Mouse (Mus musculus) MN1 (cell line): ENCODE data around the gene Slco1a1.
"Not testable (repeated sequence)": the region's sequence is repeated elsewhere in the genome, so short reads cannot be mapped to it uniquely, and the experiment has no call there.

Source experiments
- DNase-seq: peaks from one replicate; pipeline ENCODE4 v3.0.0-alpha.2; 2016; ENCODE audit warnings: low spot score

The Slco1a1 gene

DNA sequence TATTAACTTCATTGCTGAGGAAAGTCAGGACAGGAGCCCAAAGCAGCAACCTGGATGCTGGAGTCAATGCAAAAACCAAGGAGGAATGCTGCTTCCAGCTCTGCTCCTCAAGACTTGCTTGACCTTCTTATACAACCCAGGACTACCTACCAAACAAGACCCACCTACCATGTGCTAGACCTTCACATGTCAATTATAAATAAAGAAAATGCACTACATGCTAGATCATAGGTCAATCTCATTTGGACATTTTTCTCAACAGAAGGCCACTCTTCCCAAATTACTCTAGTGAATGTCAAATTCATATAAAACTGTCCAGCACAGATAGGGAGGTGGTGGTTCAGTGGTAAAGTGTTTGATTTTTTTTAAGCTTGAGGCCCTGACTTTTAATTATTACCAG is at the start of gene Slco1a1:
Slco1a1 (minus strand) TSS at position 101 of the 400 bp plus-strand sequence.
- DNase-seq, result no peak

DNA sequence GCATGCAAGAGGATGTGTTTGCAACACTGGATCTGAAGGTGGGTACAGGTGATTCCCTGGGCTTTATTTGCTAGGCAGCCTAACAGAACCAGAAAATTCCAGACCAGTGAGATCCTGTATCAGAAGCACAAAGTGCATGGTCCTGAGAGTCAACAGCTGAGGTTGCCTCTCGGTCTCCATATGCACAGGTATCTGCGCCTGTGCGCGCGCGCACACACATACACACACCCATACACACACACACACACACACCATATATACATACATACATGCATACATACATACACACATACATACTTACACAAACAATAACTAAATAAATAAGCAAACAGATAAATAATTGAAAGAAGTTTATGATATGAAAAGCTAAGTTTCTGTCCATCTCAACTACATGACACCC is 40.0 kb upstream of the Slco1a1 start:
- DNase-seq, result no peak

DNA sequence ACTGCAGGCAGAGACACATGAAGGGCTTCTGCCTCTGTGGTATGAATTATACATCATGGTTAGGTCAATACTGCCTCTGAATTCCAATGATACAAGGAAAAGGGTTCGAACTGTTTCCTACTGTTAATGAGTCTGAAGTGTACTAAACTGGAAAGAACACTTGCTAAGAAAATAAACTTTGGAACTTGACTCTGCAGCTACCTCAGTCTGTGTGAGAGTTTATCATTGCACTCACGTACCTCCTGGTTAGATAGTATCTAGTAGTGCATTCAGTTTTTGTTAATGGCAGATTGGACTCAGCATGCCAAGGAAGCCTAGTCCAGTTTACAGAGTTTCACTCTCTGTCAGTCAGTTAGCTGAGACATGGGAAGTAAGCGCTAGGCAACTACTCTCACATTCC is 37.9 kb upstream of the Slco1a1 start:
- no peak for DNase-seq

DNA sequence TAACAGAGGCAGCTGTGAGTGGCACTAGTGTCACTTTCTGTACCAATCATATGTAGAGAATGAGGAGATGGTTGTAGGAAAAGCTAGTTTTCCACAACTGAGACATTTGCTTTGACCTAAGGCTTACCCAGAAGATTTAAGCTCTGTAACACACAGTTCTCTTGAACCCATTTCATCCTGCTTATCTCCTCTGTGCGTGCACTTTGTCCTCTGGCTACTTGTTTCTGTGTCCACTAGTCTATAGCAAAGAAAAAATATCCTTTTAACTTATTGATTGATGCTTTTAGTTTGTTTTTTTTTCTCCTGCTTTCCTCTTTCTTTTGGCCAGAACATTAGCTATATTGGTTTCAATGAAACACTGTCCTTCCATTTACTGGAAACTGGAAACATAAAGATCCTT is 15.7 kb upstream of the Slco1a1 start:
- DNase-seq, result no peak

DNA sequence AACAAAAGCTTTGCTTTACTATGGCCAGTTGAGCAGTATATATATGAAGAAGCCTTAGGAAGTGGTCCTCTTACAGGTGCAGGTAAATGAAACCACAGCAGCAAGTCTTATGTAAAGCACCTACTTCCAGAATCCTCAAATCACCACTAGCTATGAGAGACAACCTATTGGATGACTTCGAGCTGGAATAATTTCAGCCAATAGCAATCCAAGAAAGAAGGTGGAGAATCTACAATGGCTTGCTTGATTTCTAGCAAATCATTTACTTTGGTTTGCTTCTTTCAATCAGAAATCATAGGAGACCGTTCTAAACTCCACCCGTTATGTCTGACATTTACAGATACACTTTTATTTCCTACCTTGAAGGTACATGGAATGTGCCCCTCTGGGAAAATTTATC is 15.1 kb upstream of the Slco1a1 start:
- DNase-seq, result no peak

DNA sequence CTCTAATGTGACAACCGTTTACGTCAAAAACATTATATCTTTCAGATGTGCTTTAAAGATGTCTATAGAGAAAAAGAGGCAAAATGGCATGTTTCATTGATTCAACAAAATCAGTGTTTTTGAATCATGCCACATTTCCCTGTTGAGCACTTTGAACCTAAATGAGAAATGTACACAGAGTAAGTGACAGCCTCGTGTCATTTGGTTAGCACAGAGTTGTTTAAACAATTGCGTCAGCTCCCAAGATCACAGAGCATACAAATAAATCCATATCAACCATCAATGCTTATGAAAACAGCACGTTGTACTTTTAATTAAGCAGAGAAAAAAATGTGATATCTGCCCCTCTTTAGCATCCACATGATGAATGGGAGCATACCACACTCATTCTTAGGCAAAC is 13.7 kb upstream of the Slco1a1 start:
- no peak for DNase-seq

DNA sequence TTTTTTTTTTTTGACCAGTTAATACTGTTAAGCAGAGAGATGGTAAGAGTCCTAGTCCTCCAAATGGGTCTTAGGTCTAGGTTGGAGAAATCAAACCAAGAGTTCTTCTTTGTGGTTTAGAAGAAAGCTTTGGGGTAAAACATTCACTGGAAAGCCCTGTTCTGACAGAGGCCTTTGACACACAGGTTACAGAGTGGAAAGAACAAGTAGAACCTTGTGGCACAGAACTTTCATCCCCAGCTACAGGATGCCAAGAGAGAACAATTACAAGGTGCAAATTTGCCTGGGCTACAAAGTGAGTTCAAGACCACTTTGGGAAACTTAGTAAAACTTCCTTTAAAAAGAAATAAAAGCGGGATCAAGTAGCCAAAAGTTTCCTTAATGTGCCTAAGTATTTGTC is 6.3 kb downstream of the Slco1a1 start:
- no peak for DNase-seq

DNA sequence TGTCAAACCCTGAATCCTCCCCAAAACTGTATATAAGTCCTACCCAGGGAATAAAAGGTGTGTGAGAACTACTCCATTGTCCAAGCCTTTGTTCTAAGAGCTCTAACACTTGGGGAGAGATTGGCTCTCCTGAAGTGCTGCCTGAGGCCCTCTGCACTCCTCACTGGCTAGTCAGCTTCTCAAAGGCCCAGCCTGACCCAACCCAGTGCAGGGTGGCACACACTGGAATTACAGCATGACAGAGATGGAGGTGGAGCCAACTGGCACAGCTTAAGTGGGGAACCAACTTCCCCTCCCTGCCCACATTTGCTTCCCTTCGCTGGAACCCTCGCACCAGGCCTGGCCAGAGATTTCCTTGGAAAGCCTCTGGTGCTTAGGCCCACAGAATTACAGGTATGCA is 48.6 kb downstream of the Slco1a1 start:
- DNase-seq, result no peak

DNA sequence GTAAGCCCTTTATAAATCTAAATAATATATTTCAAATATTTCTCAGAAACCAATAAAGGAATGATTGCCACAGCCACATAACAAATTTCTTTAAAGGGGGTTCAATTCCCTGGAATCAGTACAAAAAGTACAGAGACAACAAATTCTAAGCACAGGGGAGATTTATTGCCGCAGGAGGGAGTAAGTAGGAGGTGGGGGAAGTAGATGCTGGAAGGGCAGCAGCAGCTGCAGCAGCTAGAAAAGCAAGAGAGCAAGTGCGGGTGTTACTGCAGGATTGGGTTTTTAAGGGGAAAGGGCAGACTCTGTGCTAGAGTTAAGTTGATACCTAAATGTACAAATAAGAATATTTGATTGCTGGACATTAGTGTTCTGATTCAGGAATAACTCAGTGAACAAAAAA is 57.0 kb downstream of the Slco1a1 start:
- DNase-seq, result no peak

DNA sequence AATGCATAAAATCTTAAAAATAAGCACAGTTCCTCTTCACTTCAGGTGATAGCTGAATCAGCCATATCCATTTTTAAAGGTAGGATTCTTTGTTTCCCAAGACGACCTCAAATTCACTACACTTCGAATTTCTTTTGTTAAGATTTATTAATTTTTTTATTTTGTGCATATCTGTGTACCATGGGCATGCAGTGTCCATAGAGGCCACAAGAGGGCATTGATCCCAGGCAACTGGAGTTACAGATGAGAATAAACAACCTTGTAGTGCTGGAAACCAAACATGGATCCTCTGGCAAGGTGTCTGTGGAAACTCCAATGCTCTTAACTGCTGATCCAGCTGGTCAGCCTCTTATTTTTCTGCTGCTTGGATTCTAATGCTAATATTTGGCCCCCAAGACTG is 58.5 kb downstream of the Slco1a1 start:
- DNase-seq, result no peak

DNA sequence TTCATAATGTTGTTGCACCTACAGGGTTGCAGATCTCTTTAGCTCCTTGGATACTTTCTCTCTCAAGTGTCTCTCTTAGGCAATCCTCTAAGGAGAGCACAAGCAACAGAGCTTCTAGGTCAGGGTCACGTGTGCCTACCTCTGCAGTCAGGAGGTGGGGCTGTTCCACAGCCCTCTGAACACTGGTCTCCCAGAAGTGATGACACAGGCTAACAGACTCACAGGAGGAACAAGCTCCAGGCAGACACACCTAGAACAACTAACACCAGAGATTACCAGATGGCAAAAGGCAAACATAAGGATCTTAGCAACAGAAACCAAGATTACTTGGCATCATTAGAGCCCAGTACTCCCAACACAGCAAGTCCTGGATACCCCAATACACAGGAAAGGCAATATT is 64.2 kb downstream of the Slco1a1 start:
- DNase-seq, result no peak

DNA sequence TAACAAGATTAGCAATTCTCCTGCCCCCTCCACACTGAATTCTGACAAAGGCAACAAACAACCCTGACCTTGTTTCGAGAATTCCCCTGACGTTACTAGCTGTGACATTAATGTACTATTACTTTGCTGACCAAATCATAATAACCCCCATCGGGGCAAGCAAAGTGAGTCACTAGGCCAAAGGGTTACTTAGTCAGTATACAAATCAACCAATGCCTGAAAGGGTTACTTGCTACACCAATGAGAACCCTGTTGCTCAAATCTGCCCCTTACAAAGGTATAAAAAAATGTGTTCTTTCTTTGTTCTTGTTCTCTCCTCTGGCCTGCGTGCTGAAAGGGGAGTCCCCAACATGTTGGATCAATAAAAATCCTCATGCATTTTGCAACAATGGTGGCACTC is 71.0 kb downstream of the Slco1a1 start:
- not testable (repeated sequence) for DNase-seq

DNA sequence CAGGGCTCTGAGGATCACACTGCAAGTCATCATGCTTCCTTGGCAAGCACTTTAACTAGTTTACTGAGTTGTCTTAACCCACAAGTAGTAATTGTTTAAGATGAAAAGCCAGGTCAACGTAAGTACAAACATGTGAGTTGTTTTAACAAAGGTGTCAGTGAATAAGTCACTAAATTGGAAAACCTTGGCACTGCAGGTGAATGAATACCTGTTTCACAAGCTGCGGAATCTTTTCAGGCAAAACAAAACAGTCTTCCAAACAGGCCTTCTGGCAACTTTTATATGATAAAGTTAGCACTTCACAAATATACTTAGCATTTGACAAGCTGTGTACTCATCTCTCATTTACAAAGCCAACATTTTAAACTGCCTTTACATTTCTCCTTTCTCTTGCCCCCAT is 75.1 kb downstream of the Slco1a1 start:
- DNase-seq, result no peak

DNA sequence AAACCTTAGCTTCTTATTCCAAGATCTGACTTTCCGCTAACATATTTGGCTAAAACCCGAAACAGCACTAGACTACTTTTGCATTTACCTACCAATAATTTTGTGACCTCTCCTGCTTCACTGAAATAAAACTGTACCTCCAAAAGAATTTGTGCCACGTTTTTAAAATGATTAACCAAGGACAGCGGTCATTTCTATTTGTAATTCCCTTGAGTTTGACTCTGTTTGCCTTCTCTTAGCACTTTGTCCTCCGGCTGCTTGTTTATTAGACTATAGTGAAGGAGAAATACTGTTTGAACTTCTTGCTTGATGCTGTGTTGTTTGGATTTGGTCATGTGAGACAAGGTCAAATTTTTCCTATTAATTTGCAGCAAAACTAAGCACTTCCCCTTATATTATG is 78.0 kb downstream of the Slco1a1 start:
- DNase-seq, result no peak

DNA sequence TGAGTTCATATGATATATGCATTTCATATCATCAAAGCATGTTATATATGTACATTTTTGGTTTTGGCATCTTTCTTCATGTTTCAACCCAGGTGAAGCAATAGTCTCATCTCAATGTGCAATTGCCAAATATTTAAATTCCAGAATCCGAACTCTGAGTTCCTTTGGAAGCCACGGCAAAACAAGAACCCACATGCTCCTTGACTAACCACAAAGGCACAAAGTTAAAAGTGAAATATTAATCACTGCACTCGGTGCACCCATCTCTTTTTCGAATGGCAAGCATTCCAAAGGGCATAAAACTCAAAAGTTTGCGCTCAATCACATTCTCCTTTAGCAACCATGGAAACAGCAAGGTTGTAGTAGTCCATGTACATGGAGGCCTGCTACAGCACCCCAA is 80.7 kb downstream of the Slco1a1 start:
- no peak for DNase-seq

DNA sequence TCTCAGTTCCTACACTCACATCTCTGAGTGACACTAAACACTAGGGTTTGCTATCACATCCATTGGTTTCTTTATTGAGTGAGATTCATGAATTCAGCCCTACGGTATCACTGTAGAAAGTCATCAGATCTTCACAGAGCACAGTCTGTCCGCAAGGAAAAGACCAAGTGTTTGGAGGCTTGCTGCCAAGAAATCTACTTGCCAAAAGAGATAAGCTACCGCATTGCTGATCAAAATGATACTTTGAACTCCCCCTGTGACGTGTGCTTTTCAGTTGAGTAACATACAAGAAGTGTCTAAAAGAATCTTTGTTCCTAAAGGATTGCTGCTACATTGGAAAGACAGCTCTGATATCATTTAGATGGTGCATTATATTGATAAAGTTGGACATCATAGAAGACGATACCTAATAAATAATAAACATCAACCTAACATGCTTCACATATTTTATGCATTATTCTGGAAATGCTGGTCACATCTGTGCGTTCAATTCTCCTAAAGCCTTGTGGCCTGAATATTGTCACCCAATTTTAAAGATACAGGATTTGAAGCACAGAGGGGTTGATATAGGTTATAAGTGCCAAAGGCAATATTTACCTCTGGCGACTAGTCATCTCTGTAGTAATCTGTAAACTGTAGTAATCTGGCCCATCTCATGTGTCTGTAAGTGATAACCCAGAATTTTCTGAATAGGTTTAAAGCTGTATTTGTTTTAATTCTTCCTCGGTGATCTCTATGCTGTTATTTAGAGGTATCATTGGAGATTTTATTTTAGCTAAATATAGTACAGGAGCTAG is 88.8 kb downstream of the Slco1a1 start:
- no peak for DNase-seq
